Mouse (Mus musculus) cerebellum, adult 11 months (tissue): Measurements from ENCODE around the gene Inafm2.

Source experiments
- DNase-seq: peaks from one replicate; pipeline ENCODE4 v3.0.0; 2022

Gene Inafm2

DNA sequence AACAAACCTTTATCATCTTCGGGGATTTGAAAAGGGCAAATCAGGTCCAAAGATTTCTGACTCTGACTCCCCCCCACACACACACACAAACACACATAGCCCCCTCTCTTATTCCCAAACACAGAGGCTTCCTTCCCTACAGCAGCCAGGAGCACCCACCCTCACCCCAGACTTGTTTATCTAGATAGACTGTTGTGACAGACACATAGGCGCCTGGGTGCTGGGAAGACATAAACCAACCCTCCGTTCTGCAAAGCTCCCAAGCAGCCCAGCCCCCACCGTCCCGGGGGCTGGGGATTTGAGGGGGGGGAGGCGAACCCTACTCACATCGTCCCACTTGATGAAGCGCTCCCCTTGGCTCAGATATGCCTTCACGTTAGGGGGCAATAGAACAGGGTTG, 17.6 kb upstream of the Inafm2 start:
- DNase-seq: no peak

DNA sequence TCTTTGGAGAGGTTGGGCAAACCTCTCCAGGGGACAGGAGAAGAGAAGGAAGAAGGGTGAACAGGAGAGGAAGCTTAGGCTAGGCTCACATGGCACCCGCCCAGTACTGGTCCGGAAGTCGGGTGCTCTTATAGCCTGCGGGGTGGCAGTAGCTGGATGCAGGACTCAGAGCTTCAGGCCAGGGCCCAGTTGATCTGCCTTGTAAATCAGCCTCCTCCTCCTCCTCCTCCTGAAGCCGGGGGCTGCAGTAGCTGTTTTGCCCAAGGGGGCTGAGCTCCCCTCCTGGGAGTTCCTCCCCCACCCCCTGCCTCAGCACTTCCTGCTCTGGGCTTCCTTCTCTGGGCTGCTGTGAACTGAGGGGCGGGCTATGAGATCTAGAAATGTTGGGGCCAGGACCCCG, 17.2 kb upstream of the Inafm2 start, which contains the start of gene Plcb2:
TSS of gene Plcb2 (minus strand) at position 102 of the 400 bp plus-strand sequence.
- no peak for DNase-seq

DNA sequence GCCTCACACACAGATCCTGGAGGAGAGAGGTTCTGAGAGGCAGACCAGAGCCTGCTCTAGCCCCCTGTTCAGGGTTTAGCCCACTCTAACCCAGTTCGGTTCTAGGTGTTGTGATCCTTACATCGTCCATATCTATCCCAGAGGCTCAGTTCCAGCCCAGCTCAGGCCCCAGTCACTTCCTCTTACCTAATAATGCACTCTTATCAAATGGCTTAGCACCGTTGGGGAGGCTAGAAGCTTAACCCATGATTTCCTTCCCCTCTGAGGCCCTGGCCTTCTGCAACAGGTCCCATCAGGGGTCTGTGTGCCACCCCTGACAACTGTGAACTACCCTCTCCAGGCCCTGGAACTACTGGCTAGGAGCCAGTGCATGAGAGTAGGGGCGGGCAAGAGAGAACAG, 16.4 kb upstream of the Inafm2 start:
- DNase-seq: no peak

DNA sequence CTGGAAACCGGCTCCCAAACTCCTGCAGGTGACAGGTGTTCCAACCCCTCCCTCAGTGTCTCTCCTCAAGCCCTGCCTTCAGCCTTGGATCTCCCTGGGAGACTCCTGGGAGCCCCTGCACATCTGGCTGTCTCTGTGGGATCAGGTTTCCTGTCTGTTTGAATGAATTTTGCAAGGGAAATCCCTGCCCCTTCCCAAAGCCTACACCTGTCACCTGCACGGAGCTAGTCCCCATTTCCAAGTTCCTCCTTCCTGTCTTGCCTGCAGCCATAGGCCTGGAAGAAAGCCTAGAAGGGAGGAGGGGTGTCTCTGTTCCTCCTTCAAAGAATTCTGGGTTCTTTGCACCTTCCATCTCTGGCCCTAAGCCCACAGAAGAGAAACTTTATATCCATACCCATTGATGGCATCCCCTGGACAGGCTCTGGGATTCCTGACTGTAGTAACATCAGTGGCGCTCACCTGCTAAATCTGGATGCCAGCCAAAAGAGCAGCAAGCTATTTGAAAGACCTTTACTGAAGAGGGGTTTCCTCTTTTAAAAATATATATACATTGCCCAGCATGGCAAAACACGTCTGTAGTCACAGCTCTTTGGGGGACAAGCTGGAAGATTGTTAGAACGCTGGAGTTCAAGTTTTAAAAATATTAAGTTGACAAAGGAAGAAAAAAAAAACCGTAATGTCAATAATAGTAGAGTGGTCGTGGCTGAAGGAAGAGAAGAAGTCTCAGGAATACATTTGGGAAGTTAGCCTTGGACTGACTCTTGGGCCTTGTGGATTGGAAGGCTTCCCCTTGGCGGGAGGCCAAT, 15.5 kb upstream of the Inafm2 start:
- DNase-seq: no peak

DNA sequence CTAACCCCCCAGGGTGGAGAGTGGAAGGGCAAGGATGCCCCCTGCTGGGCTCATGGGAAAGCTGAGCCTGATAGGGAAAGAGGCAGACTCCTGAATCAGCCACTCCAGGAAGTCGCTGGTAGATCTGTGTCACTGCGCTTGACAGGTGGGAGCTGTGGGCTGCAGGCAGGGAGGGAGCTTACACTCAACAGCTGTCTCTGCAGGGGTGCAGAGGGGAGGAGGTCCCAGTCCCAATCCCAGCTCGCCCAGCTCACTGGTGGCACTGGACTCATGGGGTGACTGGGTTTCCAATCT, 15.0 kb upstream of the Inafm2 start:
- no peak for DNase-seq

DNA sequence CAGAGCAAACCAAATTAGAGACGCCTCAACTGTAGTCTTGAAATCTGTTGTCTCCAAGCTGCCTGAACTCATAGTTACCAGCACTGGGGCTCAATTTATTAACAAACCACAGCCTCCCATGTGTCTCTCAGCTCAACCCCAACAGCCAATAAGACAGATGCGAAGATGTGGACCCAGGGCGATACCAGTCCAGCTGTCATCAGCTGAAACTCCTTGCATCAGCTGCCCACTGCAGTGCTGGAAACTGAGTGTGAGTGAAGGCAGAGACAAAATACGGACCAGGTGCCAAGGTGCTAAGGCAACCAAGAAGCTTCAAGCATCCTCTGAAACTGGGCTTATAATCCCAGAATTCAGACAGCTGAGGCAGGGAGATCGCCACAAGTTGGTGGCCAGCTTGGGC, 13.6 kb upstream of the Inafm2 start:
- no peak for DNase-seq

DNA sequence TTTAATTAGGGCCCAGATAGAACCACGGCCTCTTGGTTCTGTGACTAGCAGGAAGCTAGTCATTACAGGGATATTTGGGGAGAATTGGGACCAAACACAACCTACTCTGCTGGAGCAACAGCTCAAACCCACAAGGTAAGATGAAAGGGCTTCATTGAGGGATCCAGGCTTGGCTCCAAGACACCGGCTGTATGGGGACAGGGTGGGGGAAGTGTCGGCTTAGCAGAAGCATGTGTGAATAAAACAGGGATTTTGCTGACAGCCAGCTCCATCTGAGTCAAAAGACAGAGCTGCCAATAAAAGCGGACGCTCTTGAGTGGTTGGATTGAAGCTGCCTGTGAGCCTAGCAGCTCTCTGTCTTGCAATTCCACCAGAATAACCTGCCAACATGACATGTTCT, 12.2 kb upstream of the Inafm2 start:
- DNase-seq: no peak

DNA sequence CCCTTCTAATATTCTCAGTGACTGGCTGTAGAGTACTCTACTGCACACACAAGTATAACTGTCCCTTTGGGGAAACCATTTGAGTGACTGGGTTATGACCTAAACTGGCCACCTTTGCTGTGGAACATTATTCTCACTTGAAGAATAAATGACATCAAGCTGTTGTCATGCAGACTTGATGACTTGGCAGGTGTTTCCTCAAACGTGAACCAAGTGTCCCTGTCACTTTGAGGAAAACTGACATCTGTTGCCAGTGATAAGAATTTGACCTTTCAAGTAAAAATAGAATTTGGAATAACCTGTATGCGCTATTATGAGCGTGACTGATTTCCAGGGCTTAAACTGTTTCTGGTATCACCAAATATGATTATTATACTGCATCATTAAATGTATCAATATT, 5.2 kb upstream of the Inafm2 start:
- no peak for DNase-seq

DNA sequence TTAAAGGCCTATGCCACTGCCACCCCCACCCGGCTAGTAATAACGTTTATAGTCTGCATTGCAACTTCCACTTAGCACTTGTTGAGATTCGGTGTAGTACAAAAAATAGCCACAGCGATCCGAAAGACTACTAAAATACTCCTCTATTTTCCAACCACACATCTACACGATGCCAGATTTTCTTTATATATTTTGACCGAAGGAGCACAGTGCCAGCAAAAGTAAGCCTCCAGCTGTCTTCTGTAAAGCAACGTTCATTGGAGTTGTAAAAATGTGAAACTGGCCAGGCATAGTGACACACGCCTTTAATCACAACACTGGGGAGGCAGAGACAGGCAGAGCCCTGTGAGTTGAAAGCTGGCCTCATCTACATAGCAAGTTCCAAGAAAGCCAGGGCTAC, 4.4 kb upstream of the Inafm2 start:
- DNase-seq: no peak

DNA sequence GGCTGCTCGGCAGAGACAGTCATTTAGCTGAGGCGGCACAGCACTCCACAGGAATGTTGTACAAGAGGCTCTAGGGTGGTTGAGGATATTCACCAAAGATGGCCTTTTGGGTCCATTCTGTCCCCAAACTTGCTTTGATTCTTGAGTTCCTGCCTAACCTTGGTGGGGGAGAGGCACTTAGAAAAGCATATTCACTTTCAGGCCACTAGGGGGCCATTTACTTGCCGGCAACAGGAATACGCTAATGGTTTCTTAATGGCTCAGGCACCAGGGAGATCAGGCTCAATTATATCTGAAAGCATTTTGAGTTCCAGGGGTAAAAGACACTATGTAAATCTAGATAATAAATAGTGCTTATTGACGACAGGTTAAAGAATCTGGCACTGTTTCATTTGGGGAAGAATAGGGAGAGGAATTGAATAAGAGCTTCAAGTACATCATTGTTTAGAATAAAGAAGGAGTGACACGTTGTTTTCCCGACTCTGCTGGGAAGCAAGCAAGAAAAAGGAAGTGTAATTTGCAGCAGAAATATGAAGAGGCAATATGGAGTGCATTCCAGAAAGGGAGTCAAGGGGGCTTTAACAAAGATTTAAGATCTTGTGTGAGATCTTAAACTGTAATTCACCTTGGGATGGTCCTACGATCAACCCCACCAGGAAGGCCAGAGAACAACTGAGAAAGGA, 2.2 kb upstream of the Inafm2 start:
- DNase-seq: peak; percentile 39

DNA sequence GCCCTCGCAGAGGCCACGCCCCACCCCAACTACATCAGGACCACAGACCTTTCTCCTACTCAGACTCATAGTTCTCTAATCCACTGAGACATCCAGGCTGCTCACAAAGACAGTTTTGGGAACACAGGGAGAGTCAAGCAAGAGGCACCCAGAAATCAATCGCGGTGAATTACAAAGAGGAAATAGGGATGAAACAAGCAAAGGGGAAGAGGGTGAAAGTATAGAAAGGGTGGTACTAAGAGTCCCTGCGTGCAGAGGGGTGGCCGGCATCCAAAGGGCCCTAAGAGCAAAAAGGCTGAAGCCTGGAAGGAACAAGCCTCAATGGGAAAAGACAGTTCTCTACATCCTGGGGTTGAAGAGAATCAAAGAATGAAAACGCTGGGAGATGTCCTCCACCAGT, 937 bp upstream of the Inafm2 start:
- no peak for DNase-seq

DNA sequence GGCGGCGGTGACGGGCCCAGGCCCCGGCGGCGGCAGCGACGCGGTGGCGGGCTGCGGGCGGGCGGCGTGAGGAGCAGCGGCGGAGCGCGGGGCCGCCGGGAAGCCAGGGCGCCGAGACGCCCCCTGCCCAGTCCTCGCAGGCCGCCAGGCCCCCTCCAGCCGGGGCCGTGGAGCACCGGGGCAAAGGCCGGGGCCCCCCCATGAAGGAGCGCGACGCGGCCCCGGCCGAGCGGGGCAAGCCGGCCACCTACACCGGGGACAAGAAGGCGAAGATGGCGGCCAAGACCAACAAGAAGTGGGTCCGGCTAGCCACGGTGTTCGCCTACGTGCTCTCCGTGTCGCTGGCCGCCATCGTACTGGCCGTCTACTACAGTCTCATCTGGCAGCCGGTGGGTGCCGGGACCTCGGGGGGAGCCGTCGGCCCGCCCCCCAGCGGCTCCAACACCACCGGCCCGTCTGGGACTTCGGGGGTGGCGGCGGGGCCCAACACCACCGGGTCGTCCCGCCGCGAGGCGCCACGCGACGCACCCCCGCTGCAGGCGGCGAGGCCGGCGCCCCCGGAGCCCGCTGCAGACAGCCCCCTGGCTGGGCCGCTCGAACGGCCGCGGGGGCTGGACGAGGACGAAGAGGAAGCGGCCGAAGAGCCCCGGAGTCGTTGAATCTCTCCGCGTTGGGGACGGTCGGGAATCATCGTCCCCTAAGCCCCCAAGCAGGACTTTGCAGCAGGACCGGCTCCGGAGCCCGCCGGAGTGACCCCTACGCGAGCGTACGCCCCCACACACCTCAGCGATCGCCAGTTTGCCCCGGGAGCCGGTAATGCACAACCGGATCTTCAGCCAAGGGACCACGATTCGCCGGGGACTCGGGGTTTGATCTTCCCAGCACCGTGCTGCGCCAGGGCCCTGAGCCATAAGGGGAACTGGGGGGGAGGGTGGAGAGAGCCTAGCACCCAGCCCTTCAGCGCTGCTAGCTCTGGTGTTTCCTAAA, 650 bp downstream of the Inafm2 start:
- DNase-seq: peak; percentile 52

DNA sequence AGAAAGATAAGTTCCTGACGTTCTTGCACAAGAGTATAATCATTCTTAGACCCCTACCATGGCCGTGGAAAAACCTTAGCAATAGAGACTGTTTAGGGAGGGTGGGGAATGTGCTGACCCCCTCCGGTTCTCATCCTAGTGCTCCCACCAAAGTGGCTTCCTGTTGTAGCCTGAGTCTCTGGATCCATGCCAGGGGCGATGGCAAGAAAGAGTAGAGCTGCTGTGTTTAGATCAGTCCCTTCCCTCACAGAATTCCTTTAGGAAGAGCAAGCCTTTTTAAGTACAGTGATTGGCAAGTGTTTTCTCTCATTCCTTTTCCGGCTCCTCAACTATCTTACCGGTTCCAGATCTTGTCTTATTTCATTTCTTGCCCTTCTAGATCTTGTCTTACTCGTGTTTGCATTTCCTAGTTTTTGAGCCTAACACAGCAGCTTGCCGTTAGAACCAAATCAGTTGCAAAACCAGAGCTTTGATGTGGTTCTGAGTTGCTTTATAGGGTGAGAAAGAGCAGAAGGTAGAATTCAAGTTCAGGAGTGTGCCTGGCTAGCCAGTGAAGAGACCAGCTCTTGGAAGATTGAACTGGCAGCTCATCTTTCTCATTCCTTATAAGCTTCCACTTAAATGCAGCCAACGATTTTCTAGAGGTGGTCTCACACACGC, 1.9 kb downstream of the Inafm2 start:
- DNase-seq: peak; percentile 42

DNA sequence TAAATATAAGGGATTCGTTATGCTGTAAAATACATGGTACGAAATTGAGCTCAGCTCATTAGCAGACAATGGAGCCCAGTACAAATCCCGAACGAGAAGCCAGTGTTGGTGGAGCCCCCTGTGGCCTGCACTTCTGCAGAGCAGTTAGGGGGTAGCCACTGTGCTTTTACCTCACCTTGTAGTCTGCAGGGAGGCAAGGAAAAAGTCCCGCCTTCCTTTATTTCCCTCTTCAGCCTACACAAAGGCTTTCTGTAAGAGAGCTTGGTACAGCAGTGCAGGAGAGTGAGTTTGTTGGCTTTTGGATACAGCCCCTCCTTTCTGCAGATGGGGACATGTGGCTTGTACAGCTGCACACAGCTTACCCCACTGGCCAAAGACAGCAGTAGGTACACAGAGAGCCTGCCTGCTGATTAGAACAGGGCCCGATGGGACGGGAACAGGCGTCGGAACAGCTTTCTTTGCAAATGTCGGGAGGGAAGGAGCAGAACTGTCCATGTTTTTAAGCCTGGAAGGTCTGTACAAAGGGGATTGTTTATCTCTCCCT, 3.9 kb downstream of the Inafm2 start:
- DNase-seq: no peak

DNA sequence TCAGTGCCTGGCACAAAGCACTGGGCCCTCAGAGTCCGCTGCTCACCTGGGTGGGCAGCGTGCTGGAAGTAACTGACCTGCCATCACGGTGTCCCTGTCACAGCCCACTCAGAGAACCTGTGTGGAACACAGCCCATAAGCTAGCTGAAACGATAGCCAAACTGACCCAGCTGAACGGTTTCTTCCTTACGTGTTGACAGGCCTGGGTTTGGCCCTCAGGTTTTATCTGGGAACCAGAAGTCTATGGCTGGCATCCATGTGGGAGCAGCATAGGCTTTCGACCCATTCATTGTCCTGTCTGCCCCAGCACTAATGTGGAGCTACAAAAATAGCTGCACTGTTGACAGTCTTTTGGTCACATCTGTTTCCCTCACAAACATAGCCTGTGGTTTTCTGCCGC, 4.9 kb downstream of the Inafm2 start:
- DNase-seq: peak; percentile 4

DNA sequence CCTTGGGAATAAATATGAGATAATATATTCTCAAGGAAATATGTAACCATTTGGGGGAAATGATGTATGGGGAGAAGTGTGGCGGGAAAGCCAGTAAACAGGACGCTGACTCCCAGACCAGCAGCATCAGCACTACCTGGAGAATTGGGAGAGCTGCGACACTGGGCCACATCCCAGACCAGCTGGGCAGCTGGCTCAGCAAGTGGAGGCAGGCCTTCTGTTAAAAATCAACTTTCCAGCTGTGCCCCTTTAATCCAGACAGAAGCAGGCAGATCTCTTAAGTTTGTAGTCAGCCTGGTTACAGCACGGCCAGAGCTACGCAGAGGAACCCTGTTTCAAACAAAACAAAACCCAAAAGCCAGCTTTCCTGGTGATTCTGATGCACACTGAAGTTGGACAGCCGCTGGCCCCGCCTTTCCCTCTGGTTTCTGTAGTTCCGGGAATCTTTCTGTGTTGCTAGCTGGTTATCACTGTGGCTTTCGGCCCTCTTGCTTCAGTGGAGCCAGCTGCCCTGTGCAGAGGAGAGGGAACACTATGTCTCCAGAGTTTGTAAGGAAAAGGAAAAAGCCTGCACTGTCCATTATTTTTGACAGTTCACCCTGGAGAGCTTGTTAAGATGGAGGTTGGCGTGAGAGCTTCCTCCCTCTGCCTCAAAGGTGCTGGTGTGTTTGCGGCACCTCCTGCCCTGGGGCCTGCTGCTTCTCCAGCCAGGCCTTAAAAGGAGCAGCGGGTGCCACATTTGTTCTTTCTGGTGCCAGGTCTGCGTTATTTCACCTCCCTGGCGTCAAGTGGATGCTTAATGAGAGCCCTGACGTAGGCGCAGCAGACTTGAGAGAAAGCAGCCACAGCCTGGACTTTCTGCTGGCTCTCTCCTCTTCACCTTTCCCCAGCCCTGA, 6.6 kb downstream of the Inafm2 start:
- peak; percentile 3 for DNase-seq

DNA sequence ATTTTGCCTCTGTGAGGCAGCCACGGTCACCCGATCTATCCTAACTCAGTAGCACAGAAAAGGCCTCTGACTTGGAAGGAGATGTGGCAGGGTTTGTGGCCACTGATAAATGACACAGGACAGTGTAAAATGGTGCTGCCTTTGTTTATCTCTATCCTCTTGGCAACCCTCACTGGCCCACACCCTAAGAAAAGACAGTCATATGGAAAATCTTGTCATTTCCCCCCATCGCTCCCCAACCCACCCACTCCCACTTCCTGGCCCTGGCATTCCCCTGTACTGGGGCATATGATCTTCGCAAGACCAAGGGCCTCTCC, 7.2 kb downstream of the Inafm2 start:
- DNase-seq: no peak

DNA sequence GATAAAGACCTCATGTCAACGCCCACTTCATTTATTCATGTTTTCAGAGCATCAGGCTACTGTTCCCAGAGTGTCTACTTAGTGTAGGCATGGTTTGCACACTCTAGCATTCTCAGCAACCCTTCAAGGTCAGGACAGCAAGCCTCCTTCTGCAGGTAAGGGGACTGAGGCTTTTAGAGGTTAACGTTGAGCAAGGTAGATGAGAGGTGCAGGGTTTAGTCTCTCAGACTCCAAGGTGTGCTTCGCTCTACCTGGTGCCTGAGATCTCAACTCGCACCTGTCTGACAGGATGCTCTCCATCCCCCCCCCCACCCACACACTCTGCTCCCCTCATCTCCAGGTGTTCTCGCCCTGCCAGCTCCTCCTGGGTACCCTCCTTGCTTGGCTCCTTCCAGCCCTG, 8.6 kb downstream of the Inafm2 start:
- DNase-seq: no peak

DNA sequence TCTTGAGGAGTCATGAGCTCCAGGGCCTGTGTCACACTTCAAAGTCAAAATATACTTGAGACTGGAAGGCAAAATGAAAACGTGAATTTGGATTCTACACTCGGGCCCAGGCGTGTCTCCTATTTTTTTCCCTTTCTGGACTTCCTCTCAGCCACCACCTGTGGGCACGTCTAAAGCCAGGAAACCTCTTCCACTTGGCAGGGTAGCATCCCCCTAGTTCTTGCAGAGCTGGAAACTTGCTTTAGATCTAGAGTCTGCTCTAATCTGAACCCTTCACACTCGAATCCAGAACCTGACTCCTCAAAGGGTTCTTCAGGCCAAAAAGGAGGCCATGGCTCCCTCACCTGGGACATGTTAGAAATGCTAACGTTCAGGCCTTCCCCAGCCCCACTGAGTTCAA, 9.8 kb downstream of the Inafm2 start:
- peak; percentile 2 for DNase-seq

DNA sequence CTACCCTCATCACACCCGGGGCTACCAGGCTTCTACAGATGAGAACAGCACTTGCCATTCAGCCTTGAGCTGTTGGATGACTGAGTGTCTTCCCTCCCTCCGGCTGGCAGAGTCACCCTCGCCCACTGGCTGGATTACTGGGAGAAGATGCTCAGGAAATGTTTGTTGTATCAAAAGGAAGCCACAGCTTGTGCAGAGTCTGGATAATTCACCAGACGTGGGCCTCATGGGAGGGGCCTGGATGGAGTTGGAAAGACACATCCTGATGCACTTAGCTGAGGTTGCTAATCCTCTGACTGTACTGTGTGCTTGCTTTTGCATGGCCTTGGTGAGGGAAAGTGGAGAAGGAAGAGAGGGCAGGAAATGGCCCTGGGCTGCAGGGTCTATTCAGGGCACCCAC, 10.5 kb downstream of the Inafm2 start:
- no peak for DNase-seq

DNA sequence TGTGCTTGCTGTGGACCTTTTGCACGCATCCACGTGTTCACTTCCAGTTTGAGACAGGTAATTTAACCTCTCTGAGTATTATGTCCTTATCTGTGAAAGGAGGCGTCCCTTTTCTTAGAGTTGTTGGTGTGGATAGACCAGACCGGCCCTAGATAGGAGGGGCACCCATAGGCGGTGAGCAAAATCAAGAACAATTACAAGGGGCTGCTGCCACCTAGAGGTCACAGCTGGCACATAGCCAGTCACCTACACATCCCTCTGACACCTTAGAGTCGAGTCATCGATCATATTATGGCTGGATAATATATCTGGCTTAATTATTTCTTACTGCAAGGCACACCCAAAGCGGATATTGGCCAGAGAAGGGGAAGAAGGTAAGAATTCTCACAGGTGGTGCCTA, 14.3 kb downstream of the Inafm2 start:
- no peak for DNase-seq
